Mouse (Mus musculus): ENCODE results near the gene Ap3d1. TPM values are rescaled to one million over a fixed set of nuclear protein-coding genes. Genes with fewer than 3 reads are reported as not detected.
A peak's percentile ranks its signal among the peaks of the same experiment; 100 is the strongest.

The Ap3d1 gene
- polyA plus RNA-seq, 1 experiment from 2014 or later, result 112 TPM

- Histone ChIP-seq H3K4me2 (replicated peaks) (no peak overlapping the region), H3K9ac (no peak overlapping the region)
These were observed 83.2 kb downstream of the Ap3d1 start for GRCm38 (mm10) chr10:80658841-80659202.

GRCm38 (mm10) chr10:80658194-80658840 lies 83.7 kb downstream of the Ap3d1 start:
- peaks cover 25% of the 10 kb centered on the region for H3K4me1 ChIP-seq (replicated peaks; ENCODE audit: control insufficient read depth, insufficient read depth, low read length)
- no peak for DNase-seq (ENCODE audit: low spot score)
- H3K4me3 ChIP-seq (replicated peaks; ENCODE audit: low read length), result no peak overlapping the region
- H3K4me2 ChIP-seq (replicated peaks), result no peak overlapping the region
- no peaks in the 10 kb centered on the region for H3K9me3 ChIP-seq (ENCODE audit: control insufficient read depth, low read length)
- H3K9ac ChIP-seq, result no peak overlapping the region
- no peaks in the 10 kb centered on the region for H3K36me3 ChIP-seq (replicated peaks; ENCODE audit: control insufficient read depth, insufficient read depth)
- WGBS, result 88% methylated on average over 14 of the region's 14 CpGs
- no peak overlapping the region for H3K27ac ChIP-seq
- H3K27me3 ChIP-seq (ENCODE audit: control insufficient read depth, insufficient read depth, low read length), result no peaks in the 10 kb centered on the region
- no peak for ATAC-seq (ENCODE audit: low FRiP score)

More at GRCm38 (mm10) chr10:80658841-80659202, 83.2 kb downstream of the Ap3d1 start:
- H3K36me3 ChIP-seq (replicated peaks; ENCODE audit: control insufficient read depth, insufficient read depth), result no peaks in the 10 kb centered on the region
- no peak overlapping the region for H3K4me3 ChIP-seq (replicated peaks; ENCODE audit: low read length)
- H3K4me1 ChIP-seq (replicated peaks; ENCODE audit: control insufficient read depth, insufficient read depth, low read length), result peaks cover 25% of the 10 kb centered on the region
- no peaks in the 10 kb centered on the region for H3K27me3 ChIP-seq (ENCODE audit: control insufficient read depth, insufficient read depth, low read length)
- H3K27ac ChIP-seq, result peak overlapping the region; percentile 17; the same call in 1 of the 2 replicates
- no peak for DNase-seq (ENCODE audit: low spot score)
- 69% methylated on average over 4 of the region's 4 CpGs for WGBS
- no peak for ATAC-seq (ENCODE audit: low FRiP score)
- H3K9me3 ChIP-seq (ENCODE audit: control insufficient read depth, low read length), result no peaks in the 10 kb centered on the region

Other genes starting within 250 kb of the Ap3d1 start
- 1.5 and 2.3 TPM in 2 replicates for gene Onecut3, start 247.4 kb downstream of the Ap3d1 start, polyA plus RNA-seq (2014; fragmentation: Nextera tagmentation; extraction: Ambion mirVana)
- gene Atp8b3, start 203.1 kb downstream of the Ap3d1 start, polyA plus RNA-seq (2014; fragmentation: Nextera tagmentation; extraction: Ambion mirVana), result 0.87 and 1.1 TPM in 2 replicates
- gene Rexo1, start 180.7 kb downstream of the Ap3d1 start, polyA plus RNA-seq (2014; fragmentation: Nextera tagmentation; extraction: Ambion mirVana), result 29.0 and 30.8 TPM in 2 replicates
- 5.1 and 5.3 TPM in 2 replicates for gene Klf16, start 164.9 kb downstream of the Ap3d1 start, polyA plus RNA-seq (2014; fragmentation: Nextera tagmentation; extraction: Ambion mirVana)
- 157 and 174 TPM in 2 replicates for gene Abhd17a, start 151.9 kb downstream of the Ap3d1 start, polyA plus RNA-seq (2014; fragmentation: Nextera tagmentation; extraction: Ambion mirVana)
- 63.1 and 64.5 TPM in 2 replicates for gene Scamp4, start 139.4 kb downstream of the Ap3d1 start, polyA plus RNA-seq (2014; fragmentation: Nextera tagmentation; extraction: Ambion mirVana)
- 5.2 and 5.6 TPM in 2 replicates for gene Adat3, start 139.4 kb downstream of the Ap3d1 start, polyA plus RNA-seq (2014; fragmentation: Nextera tagmentation; extraction: Ambion mirVana)
- 1.7 and 1.9 TPM in 2 replicates for gene Gm49322, start 136.2 kb downstream of the Ap3d1 start, polyA plus RNA-seq (2014; fragmentation: Nextera tagmentation; extraction: Ambion mirVana)
- 65.4 and 76.4 TPM in 2 replicates for gene Csnk1g2, start 119.4 kb downstream of the Ap3d1 start, polyA plus RNA-seq (2014; fragmentation: Nextera tagmentation; extraction: Ambion mirVana)
- gene Btbd2, start 85.2 kb downstream of the Ap3d1 start, polyA plus RNA-seq (2014; fragmentation: Nextera tagmentation; extraction: Ambion mirVana), result 83.2 and 83.7 TPM in 2 replicates
- 53.8 and 60.2 TPM in 2 replicates for gene Mknk2, start 64.2 kb downstream of the Ap3d1 start, polyA plus RNA-seq (2014; fragmentation: Nextera tagmentation; extraction: Ambion mirVana)
- 45.3 and 47.1 TPM in 2 replicates for gene Mob3a, start 40.3 kb downstream of the Ap3d1 start, polyA plus RNA-seq (2014; fragmentation: Nextera tagmentation; extraction: Ambion mirVana)
- 20.0 and 20.4 TPM in 2 replicates for gene Izumo4, start 40.1 kb downstream of the Ap3d1 start, polyA plus RNA-seq (2014; fragmentation: Nextera tagmentation; extraction: Ambion mirVana)
- 22.4 and 23.8 TPM in 2 replicates for gene Dot1l, start 12.9 kb upstream of the Ap3d1 start, polyA plus RNA-seq (2014; fragmentation: Nextera tagmentation; extraction: Ambion mirVana)
- gene Sf3a2, start 55.9 kb upstream of the Ap3d1 start, polyA plus RNA-seq (2014; fragmentation: Nextera tagmentation; extraction: Ambion mirVana), result 55.6 and 62.9 TPM in 2 replicates
- gene Plekhj1, start 56.4 kb upstream of the Ap3d1 start, polyA plus RNA-seq (2014; fragmentation: Nextera tagmentation; extraction: Ambion mirVana), result 117 and 123 TPM in 2 replicates
- 0.16 TPM in 1 of 2 replicates, not detected in the other for gene Amh, start 63.0 kb upstream of the Ap3d1 start, polyA plus RNA-seq (2014; fragmentation: Nextera tagmentation; extraction: Ambion mirVana)
- gene Jsrp1, start 71.2 kb upstream of the Ap3d1 start, polyA plus RNA-seq (2014; fragmentation: Nextera tagmentation; extraction: Ambion mirVana), result 0.37 and 0.96 TPM in 2 replicates
- 1,195 and 1,204 TPM in 2 replicates for gene Oaz1, start 84.4 kb upstream of the Ap3d1 start, polyA plus RNA-seq (2014; fragmentation: Nextera tagmentation; extraction: Ambion mirVana)
- gene Lingo3, start 101.8 kb upstream of the Ap3d1 start, polyA plus RNA-seq (2014; fragmentation: Nextera tagmentation; extraction: Ambion mirVana), result 9.9 and 14.3 TPM in 2 replicates
- gene Lsm7, start 112.9 kb upstream of the Ap3d1 start, polyA plus RNA-seq (2014; fragmentation: Nextera tagmentation; extraction: Ambion mirVana), result 241 and 287 TPM in 2 replicates
- 69.3 and 70.3 TPM in 2 replicates for gene Sppl2b, start 113.0 kb upstream of the Ap3d1 start, polyA plus RNA-seq (2014; fragmentation: Nextera tagmentation; extraction: Ambion mirVana)
- 0.09 and 0.17 TPM in 2 replicates for gene Tmprss9, start 129.6 kb upstream of the Ap3d1 start, polyA plus RNA-seq (2014; fragmentation: Nextera tagmentation; extraction: Ambion mirVana)
- 311 and 351 TPM in 2 replicates for gene Timm13, start 158.7 kb upstream of the Ap3d1 start, polyA plus RNA-seq (2014; fragmentation: Nextera tagmentation; extraction: Ambion mirVana)
- gene Lmnb2, start 176.0 kb upstream of the Ap3d1 start, polyA plus RNA-seq (2014; fragmentation: Nextera tagmentation; extraction: Ambion mirVana), result 12.9 and 13.8 TPM in 2 replicates
- 6.2 and 8.0 TPM in 2 replicates for gene Gadd45b, start 187.8 kb upstream of the Ap3d1 start, polyA plus RNA-seq (2014; fragmentation: Nextera tagmentation; extraction: Ambion mirVana)

Measured in hindbrain, embryonic 14.5 days (tissue).